Mouse (Mus musculus): ENCODE data around the gene Macrod2. TPM values are rescaled to one million over a fixed set of nuclear protein-coding genes. Genes with fewer than 3 reads are reported as not detected.

Gene Macrod2
- total and polyA plus RNA-seq, 2 experiments from 2014 or later, result 5.5 to 17.4 TPM

DNA sequence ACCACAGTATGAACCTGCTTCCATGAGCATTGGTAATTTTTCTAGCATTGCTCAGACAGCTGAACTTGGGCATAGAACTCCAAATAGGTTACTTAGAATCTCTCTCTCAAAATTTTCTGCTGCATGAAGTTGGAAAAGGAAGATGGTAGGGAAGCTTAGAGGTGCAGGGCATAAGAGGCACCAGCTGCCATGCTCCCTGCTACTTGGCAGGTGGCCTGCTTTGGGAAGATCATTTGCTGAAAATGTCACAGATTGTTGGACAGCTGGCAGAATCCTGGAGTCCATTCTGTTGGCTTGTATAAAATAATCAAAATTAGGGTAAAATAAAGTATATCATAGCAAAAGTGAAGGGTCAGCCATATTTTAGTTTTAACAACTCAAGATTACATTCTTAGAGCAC, 1425.7 kb downstream of the Macrod2 start:
- ATAC-seq (ENCODE audit: insufficient read depth, low read depth) (no peak), DNase-seq (ENCODE audit: low spot score) (no peak)
- Histone ChIP-seq H3K4me1 (ENCODE audit: control insufficient read depth, insufficient read depth) (no peaks in the 10 kb centered on the region), H3K4me2 (ENCODE audit: low read depth, low read length) (no peak overlapping the region), H3K27ac (ENCODE audit: low read depth) (no peak overlapping the region), H3K27me3 (ENCODE audit: control insufficient read depth, insufficient read depth, low read length) (no peaks in the 10 kb centered on the region), H3K9ac (replicated peaks; ENCODE audit: low read depth, low read length) (no peak overlapping the region), H3K36me3 (replicated peaks; ENCODE audit: control insufficient read depth, insufficient read depth, low read length) (no peaks in the 10 kb centered on the region), H3K9me3 (replicated peaks; ENCODE audit: control insufficient read depth, low read length) (no peaks in the 10 kb centered on the region), H3K4me3 (ENCODE audit: low read depth, low read length) (no peak overlapping the region)
- no peak for TF ChIP-seq CTCF (IDR thresholded peaks at IDR 0.05; ENCODE audit: low read depth)
- no peak for TF ChIP-seq EP300 (IDR thresholded peaks at IDR 0.05; ENCODE audit: low read depth)

DNA sequence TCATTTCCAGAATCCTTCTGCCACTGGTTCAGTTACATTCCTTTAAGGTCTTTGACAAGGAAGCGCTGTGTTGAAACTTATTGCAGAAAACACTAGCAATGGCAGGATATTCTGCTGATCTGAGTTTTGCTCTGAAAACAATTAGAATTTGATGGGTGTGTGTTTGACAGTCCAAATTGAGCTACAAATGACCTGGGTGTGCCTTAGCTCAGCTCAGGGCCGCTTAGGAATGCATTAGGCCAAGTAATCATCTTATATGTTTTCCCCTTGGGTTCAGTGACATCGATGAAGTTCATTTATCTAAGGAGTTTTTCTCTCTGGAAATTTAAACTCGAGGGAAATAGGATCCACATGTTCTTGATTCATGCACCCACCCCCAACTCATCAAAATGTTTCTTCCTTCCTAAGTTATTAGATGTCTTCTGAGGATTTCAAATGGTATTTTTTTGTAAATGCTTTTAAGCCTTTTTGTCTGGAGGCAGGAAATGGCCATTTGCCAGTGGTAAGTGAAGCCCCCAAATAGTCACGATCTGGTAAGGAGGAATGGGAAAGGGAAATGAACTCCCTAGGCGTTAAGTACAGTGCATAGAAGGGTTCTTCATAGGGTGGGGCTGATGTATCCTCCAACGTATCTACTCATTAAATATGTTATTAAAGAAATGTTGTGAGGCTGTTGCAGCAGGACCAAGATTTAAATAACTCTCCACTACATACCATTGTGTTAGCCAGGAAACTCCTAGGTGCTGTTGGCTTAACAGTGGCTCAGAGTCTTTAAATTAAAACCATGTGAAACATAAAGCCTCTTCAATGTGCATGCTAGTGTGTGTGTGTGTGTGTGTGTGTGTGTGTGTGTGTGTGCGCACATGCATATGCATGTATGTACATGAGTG, 1430.7 kb downstream of the Macrod2 start:
- ATAC-seq (ENCODE audit: insufficient read depth, low read depth), result no peak
- DNase-seq (ENCODE audit: low spot score), result no peak
- Histone ChIP-seq H3K4me2 (ENCODE audit: low read depth, low read length) (no peak overlapping the region), H3K4me1 (ENCODE audit: control insufficient read depth, insufficient read depth) (no peaks in the 10 kb centered on the region), H3K36me3 (replicated peaks; ENCODE audit: control insufficient read depth, insufficient read depth, low read length) (no peaks in the 10 kb centered on the region), H3K27ac (ENCODE audit: low read depth) (no peak overlapping the region), H3K9me3 (replicated peaks; ENCODE audit: control insufficient read depth, low read length) (no peaks in the 10 kb centered on the region), H3K27me3 (ENCODE audit: control insufficient read depth, insufficient read depth, low read length) (no peaks in the 10 kb centered on the region), H3K9ac (replicated peaks; ENCODE audit: low read depth, low read length) (no peak overlapping the region), H3K4me3 (ENCODE audit: low read depth, low read length) (no peak overlapping the region)
- TF ChIP-seq CTCF (IDR thresholded peaks at IDR 0.05; ENCODE audit: low read depth) (no peak), EP300 (IDR thresholded peaks at IDR 0.05; ENCODE audit: low read depth) (no peak)
- WGBS, result 55% methylated on average over 8 of the region's 8 CpGs

DNA sequence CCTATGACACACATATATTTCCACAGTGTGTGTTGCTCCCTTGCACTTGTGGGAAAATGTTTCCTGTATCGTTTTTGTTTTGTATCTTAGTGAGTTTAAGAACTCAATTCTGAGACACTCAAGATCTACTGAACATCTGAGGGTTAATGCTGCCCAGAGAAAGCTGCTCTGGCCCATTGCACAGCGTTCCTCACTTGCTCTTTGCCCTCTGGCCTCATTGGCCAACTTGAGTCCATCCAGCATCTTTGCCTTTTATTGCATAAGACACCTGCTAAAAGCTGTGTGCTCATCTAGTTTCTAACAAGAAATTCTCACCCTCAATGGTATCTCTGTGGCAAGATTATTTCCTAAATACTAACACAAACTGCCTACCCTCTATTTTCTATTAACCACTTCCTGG, 1435.4 kb downstream of the Macrod2 start:
- H3K4me1 ChIP-seq (ENCODE audit: control insufficient read depth, insufficient read depth), result no peaks in the 10 kb centered on the region
- H3K9ac ChIP-seq (replicated peaks; ENCODE audit: low read depth, low read length), result no peak overlapping the region
- WGBS, result 79% methylated on average over 2 of the region's 2 CpGs
- H3K4me2 ChIP-seq (ENCODE audit: low read depth, low read length), result no peak overlapping the region
- ATAC-seq (ENCODE audit: insufficient read depth, low read depth) (no peak), DNase-seq (ENCODE audit: low spot score) (no peak)
- no peak overlapping the region for H3K4me3 ChIP-seq (ENCODE audit: low read depth, low read length)
- no peak overlapping the region for H3K27ac ChIP-seq (ENCODE audit: low read depth)
- no peaks in the 10 kb centered on the region for H3K36me3 ChIP-seq (replicated peaks; ENCODE audit: control insufficient read depth, insufficient read depth, low read length)
- TF ChIP-seq CTCF (IDR thresholded peaks at IDR 0.05; ENCODE audit: low read depth) (no peak), EP300 (IDR thresholded peaks at IDR 0.05; ENCODE audit: low read depth) (no peak)
- no peaks in the 10 kb centered on the region for H3K9me3 ChIP-seq (replicated peaks; ENCODE audit: control insufficient read depth, low read length)
- no peaks in the 10 kb centered on the region for H3K27me3 ChIP-seq (ENCODE audit: control insufficient read depth, insufficient read depth, low read length)

DNA sequence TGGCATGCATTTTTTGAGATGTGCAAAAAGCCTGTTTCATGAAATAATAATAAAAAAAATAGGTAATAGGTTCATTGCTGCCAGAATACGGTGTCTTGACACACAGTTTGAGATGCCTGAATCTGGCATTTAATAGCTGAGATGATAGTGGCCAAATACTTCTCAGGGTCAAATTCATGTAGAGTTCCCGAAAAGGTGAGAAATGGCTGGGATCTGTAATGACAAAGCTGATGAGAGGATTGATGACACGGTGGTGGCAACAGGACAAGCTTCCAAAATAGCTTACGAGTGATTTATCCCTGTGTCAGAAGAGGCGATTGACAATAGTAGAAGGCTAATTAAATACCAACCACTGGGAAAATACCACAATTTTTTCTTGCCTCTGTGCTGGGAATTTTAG, 1436.4 kb downstream of the Macrod2 start:
- TF ChIP-seq EP300 (IDR thresholded peaks at IDR 0.05; ENCODE audit: low read depth), result no peak
- TF ChIP-seq CTCF (IDR thresholded peaks at IDR 0.05; ENCODE audit: low read depth), result no peak
- ATAC-seq (ENCODE audit: insufficient read depth, low read depth) (no peak), DNase-seq (ENCODE audit: low spot score) (no peak)
- Histone ChIP-seq H3K36me3 (replicated peaks; ENCODE audit: control insufficient read depth, insufficient read depth, low read length) (no peaks in the 10 kb centered on the region), H3K4me1 (ENCODE audit: control insufficient read depth, insufficient read depth) (no peaks in the 10 kb centered on the region), H3K9me3 (replicated peaks; ENCODE audit: control insufficient read depth, low read length) (no peaks in the 10 kb centered on the region), H3K27ac (ENCODE audit: low read depth) (no peak overlapping the region), H3K27me3 (ENCODE audit: control insufficient read depth, insufficient read depth, low read length) (no peaks in the 10 kb centered on the region), H3K4me2 (ENCODE audit: low read depth, low read length) (no peak overlapping the region), H3K9ac (replicated peaks; ENCODE audit: low read depth, low read length) (no peak overlapping the region), H3K4me3 (ENCODE audit: low read depth, low read length) (no peak overlapping the region)
- 73% methylated on average over 5 of the region's 5 CpGs for WGBS

DNA sequence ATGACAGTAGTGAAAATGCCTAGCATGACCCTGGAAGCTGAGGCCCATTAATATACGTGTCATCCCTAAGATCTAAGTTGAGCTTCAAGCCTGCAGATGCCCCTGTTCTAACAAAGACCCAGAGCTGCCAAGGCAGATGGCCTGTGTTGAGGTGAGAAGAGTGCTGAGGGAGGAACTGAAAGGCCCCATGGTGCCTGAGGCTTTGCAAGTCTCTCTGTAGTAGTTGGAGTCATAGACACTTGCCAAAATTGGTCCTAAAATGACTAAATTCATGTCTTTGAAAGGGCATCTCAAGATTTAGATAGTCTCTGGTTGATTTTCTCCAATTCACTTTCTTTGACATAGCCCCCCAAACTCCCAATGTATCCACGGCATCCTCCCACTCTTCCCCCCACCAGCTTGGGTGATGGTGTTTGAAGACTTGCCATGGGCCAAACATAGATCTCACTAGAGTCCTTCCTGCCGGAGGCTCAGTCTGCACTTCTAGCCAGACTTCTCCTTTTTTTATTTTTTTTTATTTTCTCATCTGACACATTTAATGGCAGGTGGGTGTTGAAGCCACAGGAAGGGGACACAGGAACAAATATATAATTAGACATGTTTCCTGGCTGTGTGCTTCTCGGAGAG, 1439.2 kb downstream of the Macrod2 start:
- DNase-seq (ENCODE audit: low spot score), result no peak
- TF ChIP-seq EP300 (IDR thresholded peaks at IDR 0.05; ENCODE audit: low read depth) (no peak), CTCF (IDR thresholded peaks at IDR 0.05; ENCODE audit: low read depth) (no peak)
- H3K27ac ChIP-seq (ENCODE audit: low read depth), result no peak overlapping the region
- H3K4me1 ChIP-seq (ENCODE audit: control insufficient read depth, insufficient read depth), result no peaks in the 10 kb centered on the region
- no peaks in the 10 kb centered on the region for H3K9me3 ChIP-seq (replicated peaks; ENCODE audit: control insufficient read depth, low read length)
- ATAC-seq (ENCODE audit: insufficient read depth, low read depth), result no peak
- H3K4me2 ChIP-seq (ENCODE audit: low read depth, low read length), result no peak overlapping the region
- H3K27me3 ChIP-seq (ENCODE audit: control insufficient read depth, insufficient read depth, low read length), result no peaks in the 10 kb centered on the region
- WGBS, result 76% methylated on average over 4 of the region's 4 CpGs
- no peaks in the 10 kb centered on the region for H3K36me3 ChIP-seq (replicated peaks; ENCODE audit: control insufficient read depth, insufficient read depth, low read length)
- H3K4me3 ChIP-seq (ENCODE audit: low read depth, low read length), result no peak overlapping the region
- no peak overlapping the region for H3K9ac ChIP-seq (replicated peaks; ENCODE audit: low read depth, low read length)
